ENCODE assay signal across 13 mouse cellular contexts in genomic region chr2:74064369-74064768, GRCm38 (mm10).
DNase-seq lines count a peak whose midpoint lies in the region; ATAC-seq and TF ChIP-seq lines count a peak whose summit lies in the region.
"Had no signal": no experiment of that assay in that cellular context is flagged by ENCODE, and none has a peak within 500 bp of the region (broad histone marks: within the 10 kb centered on the region; RNA-seq: fewer than 3 reads in every experiment).

No protein-coding gene starts in this region.

- peak overlapping the region; percentile 35; the same call in 1 of the 2 replicates for H3K4me3 ChIP-seq in forebrain, embryonic 16.5 days (replicated peaks; ENCODE audit: low read length)
- peak overlapping the region; percentile 30 for H3K4me3 ChIP-seq in hindbrain, postnatal 0 days (ENCODE audit: low read length)
- no peak overlapping the region for H3K4me3 ChIP-seq in midbrain, postnatal 0 days (ENCODE audit: low read depth, low read length)
- H3K4me3 ChIP-seq in heart, embryonic 11.5 days (ENCODE audit: low read depth, low read length): no peak overlapping the region
- H3K4me3 ChIP-seq: heart, embryonic 10.5 days; megakaryocyte, embryonic 14.5 days had no signal

- H3K36me3 ChIP-seq in forebrain, embryonic 16.5 days (ENCODE audit: control insufficient read depth, insufficient read depth): no peaks in the 10 kb centered on the region
- H3K36me3 ChIP-seq in hindbrain, postnatal 0 days (ENCODE audit: insufficient read depth, low read length): no peaks in the 10 kb centered on the region
- no peaks in the 10 kb centered on the region for H3K36me3 ChIP-seq in midbrain, postnatal 0 days (ENCODE audit: insufficient read depth, low read length)
- no peaks in the 10 kb centered on the region for H3K36me3 ChIP-seq in heart, embryonic 11.5 days (ENCODE audit: control insufficient read depth, insufficient read depth, low read length)
- H3K36me3 ChIP-seq: heart, embryonic 10.5 days had no signal

- peaks cover 21% of the 10 kb centered on the region for H3K4me1 ChIP-seq in forebrain, embryonic 16.5 days (replicated peaks; ENCODE audit: control insufficient read depth, insufficient read depth, low read length)
- no peaks in the 10 kb centered on the region for H3K4me1 ChIP-seq in hindbrain, postnatal 0 days (ENCODE audit: insufficient read depth, low read length)
- H3K4me1 ChIP-seq in midbrain, postnatal 0 days (ENCODE audit: insufficient read depth, low read length): 0 out of 2 replicates have a peak, but pooled peaks cover 2% of the 10 kb centered on the region
- no peaks in the 10 kb centered on the region for H3K4me1 ChIP-seq in heart, embryonic 11.5 days (ENCODE audit: control insufficient read depth, insufficient read depth, low read length)
- H3K4me1 ChIP-seq: heart, embryonic 10.5 days; megakaryocyte, embryonic 14.5 days had no signal

- intact Hi-C loops in left cerebral cortex, postnatal 4 days (cut with DNase I): no loop called here
- intact Hi-C loops in left cerebral cortex, postnatal 14 days (cut with DNase I): loop anchor here (10.0 kb wide), 2 partner anchors 180 to 680 kb away; no protein-coding TSS in a partner anchor

- peak; percentile 10 for DNase-seq in left cerebral cortex, postnatal 4 days
- DNase-seq in left cerebral cortex, postnatal 14 days (ENCODE audit: low spot score in 2 of 2): no peak
- peak; percentile 27 for DNase-seq in hindbrain, postnatal 0 days (ENCODE audit: low spot score)
- peak; percentile 41 for DNase-seq in midbrain, postnatal 0 days (ENCODE audit: low spot score)
- DNase-seq in spleen, postnatal 4 days (ENCODE audit: low spot score in 2 of 2): no peak
- DNase-seq in layer of hippocampus, adult 18-20 months (ENCODE audit: low spot score in 2 of 2): no peak
- DNase-seq: gastrocnemius, postnatal 36 days; thymus, postnatal 36 days had no signal

- peak overlapping the region; percentile 58 for H3K4me2 ChIP-seq in forebrain, embryonic 16.5 days (ENCODE audit: low read length)
- peak overlapping the region; percentile 58 for H3K4me2 ChIP-seq in hindbrain, postnatal 0 days (ENCODE audit: low read depth, low read length)
- peak overlapping the region; percentile 53 for H3K4me2 ChIP-seq in midbrain, postnatal 0 days (ENCODE audit: low read depth, low read length, poor library complexity, severe bottlenecking)
- no peak overlapping the region for H3K4me2 ChIP-seq in heart, embryonic 11.5 days

- H3K9me3 ChIP-seq in forebrain, embryonic 16.5 days (ENCODE audit: control insufficient read depth, low read length): no peaks in the 10 kb centered on the region
- no peaks in the 10 kb centered on the region for H3K9me3 ChIP-seq in hindbrain, postnatal 0 days (ENCODE audit: low read length)
- no peaks in the 10 kb centered on the region for H3K9me3 ChIP-seq in midbrain, postnatal 0 days (ENCODE audit: low read length)
- no peaks in the 10 kb centered on the region for H3K9me3 ChIP-seq in heart, embryonic 11.5 days (replicated peaks; ENCODE audit: control insufficient read depth, low read length)
- H3K9me3 ChIP-seq: heart, embryonic 10.5 days; megakaryocyte, embryonic 14.5 days had no signal

- no peak for TF ChIP-seq CTCF in hindbrain, postnatal 0 days (IDR thresholded peaks at IDR 0.05; ENCODE audit: low read depth)
- no peak for TF ChIP-seq CTCF in midbrain, postnatal 0 days (IDR thresholded peaks at IDR 0.05)

- ATAC-seq in forebrain, embryonic 16.5 days: peak; percentile 18
- ATAC-seq in hindbrain, postnatal 0 days: peak; percentile 48; the same call in 1 of the 2 replicates
- no peak for ATAC-seq in midbrain, postnatal 0 days (ENCODE audit: low FRiP score)
- no peak for ATAC-seq in heart, embryonic 11.5 days (replicated peaks; ENCODE audit: insufficient number of reproducible peaks, low FRiP score, low TSS enrichment)
- ATAC-seq: intestine, embryonic 16.5 days had no signal

- WGBS in forebrain, embryonic 16.5 days: 30% methylated on average over 9 of the region's 9 CpGs
- 39% methylated on average over 9 of the region's 9 CpGs for WGBS in hindbrain, postnatal 0 days
- WGBS in midbrain, postnatal 0 days: 45% methylated on average over 9 of the region's 9 CpGs
- 74% methylated on average over 9 of the region's 9 CpGs for WGBS in heart, embryonic 11.5 days (ENCODE audit: insufficient replicate concordance)

- no peak overlapping the region for H3K27ac ChIP-seq in forebrain, embryonic 16.5 days (ENCODE audit: low read length)
- peak overlapping the region; percentile 69; the same call in 1 of the 2 replicates for H3K27ac ChIP-seq in hindbrain, postnatal 0 days
- H3K27ac ChIP-seq in midbrain, postnatal 0 days (ENCODE audit: low read depth, low read length): peak overlapping the region; percentile 48; the same call in 1 of the 2 replicates
- H3K27ac ChIP-seq in heart, embryonic 11.5 days (ENCODE audit: low read depth, low read length): no peak overlapping the region
- H3K27ac ChIP-seq: heart, embryonic 10.5 days had no signal

- H3K27me3 ChIP-seq in forebrain, embryonic 16.5 days (replicated peaks; ENCODE audit: control insufficient read depth, insufficient read depth, low read length): peaks cover 22% of the 10 kb centered on the region; the same call in 1 of the 2 replicates
- H3K27me3 ChIP-seq in hindbrain, postnatal 0 days (ENCODE audit: insufficient read depth, low read length): no peaks in the 10 kb centered on the region
- peaks cover 9% of the 10 kb centered on the region; the same call in 1 of the 2 replicates for H3K27me3 ChIP-seq in midbrain, postnatal 0 days (ENCODE audit: insufficient read depth, low read length)
- 0 out of 2 replicates have a peak, but pooled peaks cover 2% of the 10 kb centered on the region for H3K27me3 ChIP-seq in heart, embryonic 11.5 days (ENCODE audit: control insufficient read depth, insufficient read depth, low read length)

- H3K9ac ChIP-seq in forebrain, embryonic 16.5 days (replicated peaks; ENCODE audit: low read depth, low read length): no peak overlapping the region
- H3K9ac ChIP-seq in hindbrain, postnatal 0 days (replicated peaks; ENCODE audit: low read length): peak overlapping the region; percentile 42; the same call in 1 of the 2 replicates
- peak overlapping the region; percentile 47; the same call in 1 of the 2 replicates for H3K9ac ChIP-seq in midbrain, postnatal 0 days (replicated peaks; ENCODE audit: low read length, poor library complexity, severe bottlenecking)
- H3K9ac ChIP-seq in heart, embryonic 11.5 days (ENCODE audit: low read depth, low read length): no peak overlapping the region

Comparison
In these comparisons a context has a peak if more than half of its experiments do, and no peak if none do; other contexts are left out.
1. DNase-seq: peak in left cerebral cortex, postnatal 4 days (single experiment), hindbrain, postnatal 0 days (single experiment) and midbrain, postnatal 0 days (single experiment); none in left cerebral cortex, postnatal 14 days (0 of 2), spleen, postnatal 4 days (0 of 2) and layer of hippocampus, adult 18-20 months (0 of 2).
2. ATAC-seq: peak in forebrain, embryonic 16.5 days (single experiment) and hindbrain, postnatal 0 days (single experiment); none in midbrain, postnatal 0 days (single experiment) and heart, embryonic 11.5 days (single experiment).
3. H3K27ac ChIP-seq: peak in hindbrain, postnatal 0 days (single experiment) and midbrain, postnatal 0 days (single experiment); none in forebrain, embryonic 16.5 days (single experiment) and heart, embryonic 11.5 days (single experiment).
4. H3K4me3 ChIP-seq: peak in forebrain, embryonic 16.5 days (single experiment) and hindbrain, postnatal 0 days (single experiment); none in midbrain, postnatal 0 days (single experiment) and heart, embryonic 11.5 days (single experiment).
5. H3K9ac ChIP-seq: peak in hindbrain, postnatal 0 days (single experiment) and midbrain, postnatal 0 days (single experiment); none in forebrain, embryonic 16.5 days (single experiment) and heart, embryonic 11.5 days (single experiment).